Mouse (Mus musculus): ENCODE results near the gene Usp15.
A peak's percentile ranks its signal among the peaks of the same experiment; 100 is the strongest.

Usp15 gene

DNA sequence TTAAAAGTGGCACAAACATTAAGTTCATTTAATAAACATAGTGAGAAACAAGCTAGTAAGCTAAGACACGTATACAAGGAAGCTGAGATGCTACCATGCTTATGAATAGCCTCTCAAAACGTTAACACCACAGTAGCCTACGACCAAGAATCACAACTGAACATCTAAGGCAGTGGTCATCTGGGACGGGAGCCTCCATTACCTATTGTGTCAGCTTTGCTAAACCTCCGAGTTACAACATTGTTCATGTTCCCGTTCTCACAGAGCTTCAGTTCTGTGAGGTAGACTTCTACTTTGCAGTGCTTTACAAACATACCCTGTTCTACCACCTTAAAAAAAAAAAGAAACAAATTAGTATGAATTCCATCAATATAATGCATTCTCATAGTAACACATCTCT is 25.9 kb downstream of the Usp15 start:
- DNase-seq: no peak

GRCm38 (mm10) chr10:123165542-123165941 is 31.3 kb downstream of the Usp15 start:
- no peak for DNase-seq

GRCm38 (mm10) chr10:123160508-123160907 is 36.3 kb downstream of the Usp15 start:
- no peak for DNase-seq

- DNase-seq: no peak
These were observed 37.5 kb downstream of the Usp15 start for GRCm38 (mm10) chr10:123159316-123159715.

DNA sequence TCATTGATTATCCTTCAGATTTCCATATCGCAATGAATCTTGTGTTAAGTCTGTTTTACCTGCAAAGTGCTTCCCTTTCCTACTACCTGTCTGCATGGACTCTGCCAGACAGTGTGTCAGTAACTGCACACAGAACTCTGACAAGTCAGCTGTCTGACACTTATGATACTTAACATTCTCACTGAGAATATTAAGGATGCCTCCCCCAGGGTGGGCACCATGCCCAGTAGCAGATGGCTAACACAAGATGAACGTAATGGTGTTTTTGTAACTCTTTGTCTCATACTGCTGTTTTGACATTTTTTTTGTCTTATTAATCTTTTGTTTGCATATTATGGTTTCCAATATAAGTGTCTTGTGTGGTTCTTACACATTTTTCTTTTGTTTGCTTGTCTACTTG is 40.4 kb downstream of the Usp15 start:
- DNase-seq: no peak

GRCm38 (mm10) chr10:123155764-123156163 is 41.0 kb downstream of the Usp15 start:
- no peak for DNase-seq

DNA sequence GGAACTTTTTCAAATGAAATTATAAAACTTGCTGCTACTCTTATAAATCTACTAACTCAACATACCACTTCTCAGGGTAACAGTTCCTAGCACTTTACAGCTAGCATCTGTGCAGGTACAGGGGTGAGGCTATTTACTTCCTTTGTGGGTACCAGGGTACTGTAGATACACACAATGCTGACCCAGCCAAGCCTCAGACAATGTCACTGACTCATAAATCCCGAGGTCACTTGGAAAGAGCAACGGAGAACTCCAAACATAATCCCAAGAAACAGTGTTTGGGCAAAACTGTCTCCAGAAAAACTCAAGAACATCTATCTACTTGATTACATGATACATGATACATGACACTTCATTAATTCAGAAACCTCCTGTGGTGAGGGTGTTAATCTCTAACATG is 43.5 kb downstream of the Usp15 start:
- DNase-seq: no peak

DNA sequence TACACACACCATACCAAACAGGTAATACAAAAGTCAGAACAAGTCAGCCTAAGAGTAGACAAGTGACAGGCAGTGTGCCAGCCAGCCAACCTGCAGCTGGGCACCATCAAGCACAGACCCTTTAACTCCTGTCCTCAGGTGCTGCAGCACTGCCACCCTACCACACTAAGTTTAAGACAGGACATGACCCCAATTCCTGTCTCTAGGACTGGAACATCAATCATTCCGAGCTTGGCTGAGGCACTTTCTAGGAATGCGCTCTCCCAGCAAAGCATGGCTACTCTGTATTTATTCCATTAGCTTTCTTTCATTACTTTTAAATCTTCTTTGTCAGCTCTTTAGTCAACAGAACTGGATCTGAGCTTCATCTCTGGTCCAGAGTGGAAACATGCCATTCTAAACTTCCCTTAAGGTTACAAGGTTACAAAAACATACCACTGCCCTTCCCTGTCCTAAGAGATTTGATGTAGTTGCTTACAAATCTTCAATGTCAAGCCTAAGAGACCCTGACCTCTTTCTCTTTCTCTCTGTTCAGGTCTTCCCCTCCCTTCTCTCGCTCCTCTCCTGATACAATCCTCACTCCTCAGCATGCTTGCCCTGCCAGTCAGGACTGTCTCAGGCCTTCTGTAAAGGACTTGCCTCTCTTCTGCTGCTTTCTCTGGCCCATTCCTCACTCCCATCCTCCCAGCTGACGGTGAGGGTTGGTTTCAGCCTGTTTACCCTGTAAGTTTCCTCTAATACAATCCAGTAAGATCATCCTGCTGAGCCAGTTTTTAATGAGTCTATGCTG is 48.6 kb downstream of the Usp15 start:
- DNase-seq: no peak

- DNase-seq: no peak
These were observed 49.6 kb downstream of the Usp15 start for GRCm38 (mm10) chr10:123147180-123147579.

DNA sequence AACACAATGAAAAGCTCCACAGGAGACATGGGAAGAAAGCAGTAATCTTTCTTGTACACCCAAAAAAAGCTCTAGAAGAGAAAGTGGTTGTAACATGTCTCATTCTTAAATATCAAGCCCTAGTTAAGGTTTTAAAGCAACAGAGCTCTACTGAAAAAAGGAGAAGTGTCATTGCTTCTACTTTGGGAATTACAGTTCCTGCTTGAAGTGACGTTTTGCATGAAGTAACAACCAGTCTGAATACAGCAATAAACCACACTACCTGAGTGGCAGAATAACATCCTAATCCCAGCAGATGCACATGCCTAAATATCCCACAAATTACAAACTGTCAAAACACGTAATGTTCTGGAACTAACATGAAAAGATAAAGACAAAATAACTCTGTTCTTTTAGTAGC is 50.4 kb downstream of the Usp15 start:
- no peak for DNase-seq

DNA sequence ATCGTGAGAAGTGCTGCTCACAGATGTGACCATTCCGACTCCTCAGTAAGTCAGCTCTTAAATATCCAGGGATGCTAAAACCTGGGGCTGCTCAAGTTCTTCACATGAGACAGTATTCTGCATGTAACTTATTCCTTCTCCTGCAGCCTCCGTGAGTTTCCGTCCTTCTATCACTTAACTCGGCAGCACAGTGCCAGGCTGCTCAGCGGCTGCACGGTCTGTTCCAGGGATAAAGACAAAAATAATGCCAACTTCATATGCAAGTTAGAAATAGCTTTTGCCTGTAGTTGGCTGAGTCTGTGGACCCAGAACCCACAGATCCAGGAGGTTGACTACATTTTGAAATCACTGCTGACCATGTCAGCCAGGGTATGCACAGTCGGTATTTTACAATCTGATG is 52.5 kb downstream of the Usp15 start:
- DNase-seq: no peak

DNA sequence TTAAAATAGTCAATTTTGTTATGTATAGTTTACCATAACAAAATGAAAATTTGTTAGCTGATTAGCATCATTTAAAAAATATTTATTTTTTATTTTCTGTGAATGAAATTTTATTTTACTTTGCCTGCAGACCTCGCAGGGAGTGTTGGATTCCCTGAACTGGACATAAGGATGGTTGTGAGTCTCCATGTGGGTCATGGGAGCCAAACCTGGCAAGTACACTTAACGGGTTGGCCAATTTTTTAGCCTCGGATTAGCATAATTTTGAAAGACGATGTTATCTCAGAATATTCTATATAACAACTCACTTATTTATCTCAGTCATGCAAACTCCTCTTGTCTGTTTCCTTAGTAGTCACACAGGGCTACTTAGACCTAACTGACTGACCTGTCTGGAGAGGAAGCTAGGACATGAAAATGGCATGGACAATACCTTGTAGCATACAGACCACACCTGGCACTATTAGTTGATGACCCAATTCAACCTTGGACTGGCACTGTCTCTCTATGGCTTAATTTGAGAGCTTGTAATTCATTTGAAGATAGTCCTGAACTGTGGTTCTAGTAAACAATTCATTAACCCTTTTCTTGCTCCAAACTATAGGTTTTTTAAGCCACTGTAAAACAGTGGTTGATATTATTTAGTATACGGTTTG is 54.3 kb downstream of the Usp15 start:
- DNase-seq: no peak

- DNase-seq: no peak
These were observed 61.0 kb downstream of the Usp15 start for GRCm38 (mm10) chr10:123135818-123136217.

- no peak for DNase-seq
These were observed 65.3 kb downstream of the Usp15 start for GRCm38 (mm10) chr10:123131487-123131886.

DNA sequence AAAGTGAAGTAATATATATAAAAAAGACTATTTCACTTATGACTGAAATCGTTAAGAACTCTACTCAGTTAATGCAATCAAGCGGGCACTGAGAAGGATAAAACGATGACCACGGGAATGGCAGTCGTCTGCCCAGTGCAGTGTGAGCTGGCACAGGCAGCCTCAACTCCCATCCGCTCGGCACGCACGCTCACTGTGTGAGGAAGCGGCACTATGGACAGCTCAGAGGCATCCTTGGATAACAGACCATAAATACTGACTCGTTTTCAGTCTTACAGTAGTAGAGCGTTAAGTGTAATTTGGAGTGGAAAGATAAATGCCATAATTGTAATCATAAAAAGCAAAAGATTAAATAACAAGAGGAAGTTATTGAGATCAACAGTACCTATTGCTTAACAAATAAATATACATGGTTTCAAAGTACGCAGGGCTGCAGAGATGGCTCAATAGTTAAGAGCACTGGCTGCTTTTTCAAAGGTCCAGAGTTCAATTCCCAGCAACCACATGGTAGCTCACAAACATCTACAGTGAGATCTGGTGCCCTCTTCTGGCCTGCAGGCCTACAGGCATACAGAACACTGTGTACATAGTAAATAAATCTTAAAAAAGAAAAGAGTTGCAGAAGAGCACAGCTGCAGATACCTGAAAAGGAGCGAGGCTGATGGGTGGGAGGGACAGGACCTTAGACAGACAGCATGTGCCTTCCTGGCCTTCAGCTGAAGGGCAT is 76.0 kb downstream of the Usp15 start:
- peak; percentile 9 for DNase-seq

- no peak for DNase-seq
These were observed 79.9 kb downstream of the Usp15 start for GRCm38 (mm10) chr10:123116861-123117260.

DNA sequence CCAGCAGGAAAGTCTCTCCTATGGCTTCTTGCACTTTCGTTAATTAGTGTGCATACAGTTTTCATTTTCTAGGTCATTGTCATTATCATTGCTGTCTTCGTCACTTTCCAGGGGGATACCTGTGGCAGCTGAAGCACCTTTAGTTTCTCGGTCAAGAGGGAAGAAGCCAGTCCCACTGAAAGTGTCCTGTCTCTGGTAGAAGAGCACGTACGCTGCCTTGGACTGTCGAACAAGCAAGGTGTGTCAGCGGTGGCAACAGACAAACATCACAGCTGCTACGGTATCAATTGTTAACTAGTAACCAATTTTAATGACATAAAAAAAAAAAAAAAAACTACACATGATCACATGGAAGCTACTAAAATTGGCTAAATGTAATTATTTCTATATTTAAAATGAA is 83.3 kb downstream of the Usp15 start:
- DNase-seq: no peak

GRCm38 (mm10) chr10:123112787-123113168 is 84.0 kb downstream of the Usp15 start:
- no peak for DNase-seq

DNA sequence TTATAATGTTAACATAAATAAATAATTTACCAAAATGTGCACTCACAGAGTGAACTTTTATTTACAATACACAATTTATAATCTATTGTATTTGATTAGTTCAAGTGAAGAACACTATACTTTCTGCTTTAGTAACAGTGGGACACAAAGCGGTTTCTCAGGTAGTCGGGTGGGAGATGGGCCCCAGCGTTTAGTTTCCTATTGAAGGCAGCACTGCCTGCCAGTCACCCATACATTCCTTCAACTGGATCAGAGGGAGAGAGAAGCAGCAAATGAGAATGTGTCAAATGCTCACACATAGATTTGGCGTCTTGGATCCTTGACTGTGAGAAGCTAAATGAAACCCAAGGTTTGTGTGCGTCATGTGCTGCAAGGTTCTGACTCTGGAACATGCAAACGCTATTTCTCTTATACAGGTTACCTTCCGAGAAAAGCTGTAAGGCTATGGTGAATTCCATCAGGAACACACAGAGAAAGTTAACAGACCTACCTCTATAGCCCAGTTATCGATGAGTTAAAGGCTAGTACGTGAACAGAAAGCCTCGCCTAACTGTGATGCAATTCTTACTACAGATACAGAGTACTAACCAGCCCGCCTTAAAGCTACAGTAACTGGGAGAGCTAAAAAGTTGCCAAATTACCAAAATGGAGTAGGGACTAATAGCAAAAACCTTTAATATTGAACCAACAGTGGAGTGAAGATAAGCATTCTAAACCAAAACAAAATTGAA is 84.6 kb downstream of the Usp15 start:
- DNase-seq: no peak

DNA sequence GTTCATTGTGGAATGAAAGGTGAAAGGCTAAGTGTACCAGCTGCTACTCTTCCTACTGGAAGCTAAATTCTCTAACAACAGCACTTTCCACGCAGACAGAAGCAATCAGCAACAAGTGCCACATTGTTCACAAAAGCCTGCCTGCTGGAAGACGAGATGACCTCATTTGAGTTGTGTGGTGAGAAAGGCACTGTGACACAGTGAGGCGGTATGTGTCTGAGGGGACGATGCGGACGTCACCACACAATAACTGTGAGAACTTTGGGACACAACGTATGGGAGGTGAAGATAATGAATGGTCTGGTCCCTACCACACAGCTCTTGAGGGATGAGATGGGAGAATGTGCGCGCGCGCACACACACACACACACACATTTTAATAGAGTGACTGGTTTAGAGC is 86.2 kb downstream of the Usp15 start:
- no peak for DNase-seq

DNA sequence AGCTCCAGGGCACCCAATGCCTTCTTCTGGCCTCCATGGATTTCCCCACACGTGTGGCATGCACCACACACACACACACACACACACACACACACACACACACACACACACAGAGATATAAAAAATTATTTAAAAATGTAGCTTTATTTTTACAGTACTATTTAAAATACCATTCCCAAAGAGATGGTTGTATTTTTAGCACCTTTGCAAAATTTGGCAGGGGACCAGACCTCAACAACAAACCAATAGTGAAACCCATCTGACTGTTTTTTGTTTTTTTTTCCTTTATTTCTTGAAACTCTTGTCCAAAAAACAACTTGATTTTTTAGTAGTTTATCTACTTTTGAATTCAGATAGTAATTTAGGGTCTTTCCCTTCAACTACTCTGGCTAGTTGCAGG is 88.3 kb downstream of the Usp15 start:
- DNase-seq: no peak

- no peak for DNase-seq
These were observed 88.7 kb downstream of the Usp15 start for GRCm38 (mm10) chr10:123108121-123108520.

GRCm38 (mm10) chr10:123101303-123101702 is 95.5 kb downstream of the Usp15 start:
- DNase-seq: no peak

All from thymus, postnatal 25 days (tissue).